26 mouse cellular contexts compared by ENCODE assay signal in the genomic region with DNA sequence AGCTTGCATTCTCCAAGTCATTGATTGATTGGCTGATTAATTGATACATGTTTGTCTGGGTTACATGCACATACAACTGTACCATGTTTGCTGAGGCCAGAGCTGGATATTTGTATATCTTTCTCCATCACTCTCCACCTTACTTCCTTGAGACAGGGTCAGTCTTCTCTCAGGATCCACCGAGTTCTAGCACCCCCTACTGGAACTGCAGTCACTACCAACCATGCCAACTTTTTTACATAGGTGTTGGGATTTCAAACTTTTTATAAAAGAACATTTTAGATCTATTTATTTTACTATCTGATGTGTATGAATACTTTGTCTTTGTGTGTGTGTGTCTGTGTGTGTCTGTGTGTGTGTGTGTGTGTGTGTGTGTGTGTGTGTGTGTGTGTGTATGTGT.
DNase-seq lines count a peak whose midpoint lies in the region; ATAC-seq lines count a peak whose summit lies in the region.
"Had no signal": no experiment of that assay in that cellular context is flagged by ENCODE, and none has a peak within 500 bp of the region (broad histone marks: within the 10 kb centered on the region; RNA-seq: fewer than 3 reads in every experiment).

No protein-coding gene starts in this region.

- ATAC-seq in liver, embryonic 11.5 days (replicated peaks; ENCODE audit: low FRiP score): no peak
- ATAC-seq: hindbrain, embryonic 16.5 days; midbrain, embryonic 15.5 days had no signal

- no peak overlapping the region for H3K27ac ChIP-seq in liver, embryonic 11.5 days (ENCODE audit: low read depth, low read length)
- H3K27ac ChIP-seq: embryonic facial prominence, embryonic 15.5 days; limb, embryonic 12.5 days; liver, embryonic 13.5 days; midbrain, embryonic 15.5 days; neural tube, embryonic 15.5 days had no signal

- no peaks in the 10 kb centered on the region for H3K27me3 ChIP-seq in liver, embryonic 11.5 days (replicated peaks; ENCODE audit: control insufficient read depth, insufficient read depth, low read length)
- H3K27me3 ChIP-seq: embryonic facial prominence, embryonic 15.5 days; limb, embryonic 12.5 days; liver, embryonic 13.5 days; megakaryocyte, embryonic 14.5 days; midbrain, embryonic 15.5 days; neural tube, embryonic 15.5 days had no signal

- 30% methylated on average over 1 of the region's 1 CpGs for WGBS in liver, embryonic 11.5 days

- no peak overlapping the region for H3K4me3 ChIP-seq in liver, embryonic 11.5 days (ENCODE audit: low read depth, low read length)
- H3K4me3 ChIP-seq: embryonic facial prominence, embryonic 15.5 days; limb, embryonic 12.5 days; liver, embryonic 13.5 days; megakaryocyte, embryonic 14.5 days; midbrain, embryonic 15.5 days; neural tube, embryonic 15.5 days had no signal

- no peaks in the 10 kb centered on the region for H3K4me1 ChIP-seq in liver, embryonic 11.5 days (replicated peaks; ENCODE audit: control insufficient read depth, insufficient read depth, low read length)
- H3K4me1 ChIP-seq: liver, embryonic 13.5 days; megakaryocyte, embryonic 14.5 days had no signal

- no peak overlapping the region for H3K9ac ChIP-seq in liver, embryonic 11.5 days (ENCODE audit: low read depth, low read length)
- H3K9ac ChIP-seq: embryonic facial prominence, embryonic 15.5 days; limb, embryonic 12.5 days; liver, embryonic 13.5 days; midbrain, embryonic 15.5 days; neural tube, embryonic 15.5 days had no signal

- no peaks in the 10 kb centered on the region for H3K36me3 ChIP-seq in liver, embryonic 11.5 days (ENCODE audit: control insufficient read depth, insufficient read depth, low read length)
- H3K36me3 ChIP-seq: embryonic facial prominence, embryonic 15.5 days; liver, embryonic 13.5 days; midbrain, embryonic 15.5 days; neural tube, embryonic 15.5 days had no signal

- H3K9me3 ChIP-seq in liver, embryonic 11.5 days (ENCODE audit: control insufficient read depth, low read length): no peaks in the 10 kb centered on the region
- H3K9me3 ChIP-seq: embryonic facial prominence, embryonic 15.5 days; limb, embryonic 12.5 days; midbrain, embryonic 15.5 days had no signal

- DNase-seq in embryo, embryonic 11 days: peak; percentile 17
- DNase-seq in embryo, embryonic 9.5 days (ENCODE audit: extremely low spot score): no peak
- peak; percentile 18 for DNase-seq in kidney, postnatal 10 days
- no peak for DNase-seq in kidney, postnatal 14 days
- DNase-seq in retina, embryonic 14.5 days (ENCODE audit: low spot score): peak; percentile 57
- no peak for DNase-seq in retina, postnatal 1 day
- no peak for DNase-seq in liver, embryonic 11.5 days (ENCODE audit: low spot score)
- DNase-seq: adrenal gland, postnatal 10 days; B cell, adult 2 months; cerebellum, adult 9-11 months; gastrocnemius, postnatal 14 days; heart, adult 18-20 months; heart, postnatal 4 days; kidney, adult 18-20 months; kidney, postnatal 36 days; layer of hippocampus, adult 9-11 months; liver, embryonic 13.5 days; right cerebral cortex, postnatal 25 days; thymus, adult 18-20 months; thymus, postnatal 4 days had no signal

- H3K4me2 ChIP-seq in liver, embryonic 11.5 days: no peak overlapping the region
- H3K4me2 ChIP-seq: embryonic facial prominence, embryonic 15.5 days; limb, embryonic 12.5 days; liver, embryonic 13.5 days; midbrain, embryonic 15.5 days; neural tube, embryonic 15.5 days had no signal

Comparison
In these comparisons a context has a peak if more than half of its experiments do, and no peak if none do; other contexts are left out.
1. DNase-seq: peak in embryo, embryonic 11 days (single experiment), kidney, postnatal 10 days (single experiment) and retina, embryonic 14.5 days (single experiment); none in embryo, embryonic 9.5 days (single experiment), kidney, postnatal 14 days (single experiment), retina, postnatal 1 day (single experiment) and liver, embryonic 11.5 days (single experiment).